Mouse (Mus musculus) erythroid progenitor cell, adult 5-6 weeks (primary cell): ENCODE data around the gene Wdr74. TPM values are rescaled to one million over a fixed set of nuclear protein-coding genes. Genes with fewer than 3 reads are reported as not detected.

Source experiments
- ATAC-seq: replicated peaks from 2 replicates; pipeline ENCODE4 v1.8.0; 2016; ENCODE audit warnings: moderate number of reproducible peaks, mild to moderate bottlenecking, moderate TSS enrichment, inconsistent platforms; ENCODE audit not compliant: poor library complexity, low FRiP score, severe bottlenecking
- total RNA-seq, 2 experiments: library from RNA; stranded (forward) in 1 of 2; stranded (reverse) in 1 of 2; fragments of 150-400 nt in 1 of 2; fragments of 186-747, 209-891 nt in 1 of 2; gene quantifications; 2 replicates each; pipeline versions ENCODE4 v1.2.3 to v1.2.4; 2015 to 2017; ENCODE audit warnings: low replicate concordance in 2 of 2

The Wdr74 gene
- total RNA-seq, 2 experiments from 2014 or later, result 10.7 to 28.9 TPM

DNA sequence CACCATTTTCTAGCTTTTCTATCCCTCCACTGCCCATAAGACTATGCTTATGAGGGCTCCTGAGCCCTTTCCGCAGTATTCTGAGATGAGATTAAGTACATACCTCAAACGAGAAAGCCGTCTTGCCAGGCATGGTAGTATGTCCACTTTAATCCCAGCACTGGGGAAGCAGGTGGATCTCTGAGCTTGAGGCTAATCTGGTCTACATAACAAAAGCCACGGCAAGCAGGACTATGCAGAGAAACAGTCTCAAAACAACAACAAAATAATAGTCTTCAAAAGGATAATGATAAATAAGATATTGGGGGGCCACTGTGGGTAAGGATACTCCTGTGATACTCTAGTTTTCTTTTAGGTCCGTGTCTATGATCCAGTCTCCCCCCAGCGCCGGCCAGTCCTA, 3.3 kb downstream of the Wdr74 start:
- no peak for ATAC-seq

DNA sequence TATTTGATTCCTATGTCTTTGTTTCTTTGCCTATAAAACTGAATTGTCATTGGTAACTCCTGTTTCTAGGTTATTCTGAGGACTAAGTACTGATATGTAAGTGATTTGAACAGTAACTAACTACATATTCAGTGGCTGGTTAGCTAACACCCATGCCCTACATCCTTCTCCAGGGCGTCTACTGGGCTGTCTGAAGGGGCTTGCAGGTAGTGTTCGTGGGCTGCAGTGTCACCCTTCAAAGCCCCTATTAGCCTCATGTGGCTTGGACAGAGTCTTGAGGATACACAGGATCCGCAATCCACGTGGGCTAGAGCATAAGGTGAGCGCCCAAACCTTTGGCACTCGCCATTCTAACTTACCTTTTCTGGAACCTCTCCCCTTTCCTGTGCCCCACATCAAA, 4.0 kb downstream of the Wdr74 start:
- no peak for ATAC-seq

DNA sequence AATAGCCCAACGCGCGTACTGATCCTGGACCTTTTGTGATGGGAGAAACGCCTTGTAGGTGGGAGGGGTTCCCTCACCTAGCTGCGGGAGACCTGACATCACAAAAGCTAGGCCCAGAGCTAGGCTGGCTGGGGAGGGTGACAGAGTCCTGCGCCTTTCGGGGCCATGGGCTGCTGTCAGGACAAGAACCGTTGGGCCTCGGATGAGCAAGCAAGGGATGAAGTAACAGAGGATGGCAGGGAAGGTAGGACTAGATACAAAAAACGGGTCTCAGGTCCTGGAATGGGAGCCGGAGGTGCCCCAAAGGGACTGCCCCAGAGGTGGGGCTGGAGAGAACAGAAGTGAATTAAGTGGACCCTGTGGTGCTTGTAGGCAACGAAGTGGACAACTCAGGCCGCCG, 5.0 kb downstream of the Wdr74 start, which contains the start of gene 1700092M07Rik:
Gene 1700092M07Rik (plus strand): TSS at position 116 of the 400 bp plus-strand sequence.
- ATAC-seq, result no peak

DNA sequence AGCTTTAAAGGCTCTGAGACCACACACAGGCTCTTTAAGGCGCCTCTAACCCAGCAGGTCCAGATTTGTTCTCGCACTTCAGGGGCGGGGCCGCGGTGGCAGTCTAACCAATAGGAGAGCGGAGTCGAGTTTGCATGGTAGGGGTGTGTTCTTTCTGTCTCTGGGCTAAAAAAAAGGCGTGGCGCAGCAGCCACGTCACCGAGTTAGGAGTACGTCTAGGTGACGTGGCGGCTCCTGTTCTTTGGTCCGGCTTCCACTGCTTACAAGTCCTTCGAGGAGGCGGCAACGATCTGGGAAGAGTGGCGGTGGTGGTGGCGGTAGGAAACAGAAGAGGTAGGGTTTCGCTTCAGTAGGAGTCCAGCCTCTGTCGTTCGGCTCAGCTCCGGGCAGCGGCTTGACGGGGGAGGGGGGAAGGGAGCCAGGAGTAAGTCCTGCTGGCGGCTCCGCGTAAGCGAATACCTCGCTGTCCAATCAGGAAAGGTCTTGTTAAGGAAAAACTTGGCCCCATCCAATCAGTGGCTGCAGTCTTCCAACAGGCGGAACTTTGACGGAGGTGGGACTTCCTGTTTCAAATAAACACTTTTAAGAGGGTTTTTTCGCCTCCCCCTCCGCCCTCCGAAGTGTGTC, 5.7 kb downstream of the Wdr74 start, which contains the start of gene Stx5a:
Gene Stx5a (plus strand): TSS at position 171 of the 627 bp plus-strand sequence.
- ATAC-seq, result peak; percentile 96

DNA sequence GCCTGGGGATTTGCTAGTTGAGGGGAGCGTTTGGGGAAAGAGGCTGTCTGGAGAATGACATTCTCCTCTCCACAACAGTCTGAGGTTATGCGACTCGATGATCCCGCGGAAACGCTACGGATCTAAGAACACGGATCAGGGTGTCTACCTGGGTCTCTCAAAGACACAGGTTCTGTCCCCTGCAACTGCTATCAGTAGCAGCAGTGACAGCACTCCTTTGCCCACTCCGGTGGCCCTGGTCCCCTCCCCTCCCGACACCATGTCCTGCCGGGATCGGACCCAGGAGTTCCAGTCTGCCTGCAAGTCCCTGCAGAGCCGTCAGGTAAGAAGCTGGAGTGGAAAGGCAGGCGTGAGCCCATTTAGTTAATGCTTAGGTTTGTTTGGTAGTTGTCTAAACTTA, 6.5 kb downstream of the Wdr74 start:
- 0 out of 2 replicates have a peak, but pooled peaks have one; percentile 23 for ATAC-seq

DNA sequence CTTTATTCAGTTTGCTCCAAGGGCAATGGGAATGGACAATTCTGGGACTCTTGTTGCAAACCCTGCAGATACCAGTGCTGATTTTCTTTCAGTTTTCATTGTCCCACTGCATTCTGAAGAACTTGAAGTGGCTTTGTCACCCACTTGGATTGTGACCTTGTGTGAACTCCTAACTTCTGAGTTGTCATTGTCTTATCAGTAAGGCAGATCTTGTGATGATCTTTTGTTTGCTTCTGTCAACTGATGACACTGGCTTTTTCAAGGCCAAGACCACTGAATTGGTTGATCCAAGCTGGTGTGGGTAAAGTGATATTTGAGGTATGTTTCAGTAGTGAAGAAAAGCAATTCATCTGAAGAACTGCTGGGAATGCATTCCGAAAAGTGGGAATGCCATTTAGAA, 9.8 kb downstream of the Wdr74 start:
- ATAC-seq, result no peak

DNA sequence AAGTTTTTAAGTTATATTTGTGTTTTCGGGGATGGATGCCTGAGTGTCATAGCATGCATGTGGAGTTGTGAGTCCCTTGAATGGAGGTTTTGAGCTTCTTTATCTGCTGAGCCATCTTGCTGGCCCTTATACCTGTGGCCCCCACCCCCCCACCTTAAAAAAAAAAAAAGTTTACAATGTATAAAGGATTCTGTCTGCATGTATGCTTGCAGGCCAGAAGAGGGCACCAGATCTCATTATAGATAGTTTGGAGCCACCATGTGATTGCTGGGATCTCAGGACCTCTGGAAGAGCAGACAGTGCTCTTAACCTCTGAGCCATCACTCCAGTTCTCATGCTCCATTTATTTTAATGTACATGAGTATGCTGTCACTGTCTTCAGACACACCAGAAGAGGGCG, 11.7 kb downstream of the Wdr74 start:
- ATAC-seq, result no peak

DNA sequence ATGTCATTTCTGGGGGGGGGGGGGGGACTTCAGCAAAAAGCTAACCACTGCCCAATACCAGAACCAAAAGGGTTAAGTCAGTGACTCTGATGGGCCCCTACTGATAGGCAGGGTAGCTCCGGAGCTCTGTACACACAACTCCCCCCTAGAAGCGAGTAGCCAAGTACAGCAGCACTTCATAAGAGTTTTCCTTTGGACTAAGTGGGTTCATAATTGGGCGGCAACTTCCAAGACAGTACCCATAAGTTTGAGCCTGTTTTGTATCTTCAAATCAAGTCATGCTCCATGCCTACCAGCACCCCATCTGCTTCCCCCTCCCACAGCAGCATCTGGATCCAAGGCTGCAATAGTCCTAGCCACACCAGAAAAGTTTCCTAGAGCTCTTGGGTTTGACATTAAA, 20.0 kb downstream of the Wdr74 start:
- ATAC-seq, result no peak

DNA sequence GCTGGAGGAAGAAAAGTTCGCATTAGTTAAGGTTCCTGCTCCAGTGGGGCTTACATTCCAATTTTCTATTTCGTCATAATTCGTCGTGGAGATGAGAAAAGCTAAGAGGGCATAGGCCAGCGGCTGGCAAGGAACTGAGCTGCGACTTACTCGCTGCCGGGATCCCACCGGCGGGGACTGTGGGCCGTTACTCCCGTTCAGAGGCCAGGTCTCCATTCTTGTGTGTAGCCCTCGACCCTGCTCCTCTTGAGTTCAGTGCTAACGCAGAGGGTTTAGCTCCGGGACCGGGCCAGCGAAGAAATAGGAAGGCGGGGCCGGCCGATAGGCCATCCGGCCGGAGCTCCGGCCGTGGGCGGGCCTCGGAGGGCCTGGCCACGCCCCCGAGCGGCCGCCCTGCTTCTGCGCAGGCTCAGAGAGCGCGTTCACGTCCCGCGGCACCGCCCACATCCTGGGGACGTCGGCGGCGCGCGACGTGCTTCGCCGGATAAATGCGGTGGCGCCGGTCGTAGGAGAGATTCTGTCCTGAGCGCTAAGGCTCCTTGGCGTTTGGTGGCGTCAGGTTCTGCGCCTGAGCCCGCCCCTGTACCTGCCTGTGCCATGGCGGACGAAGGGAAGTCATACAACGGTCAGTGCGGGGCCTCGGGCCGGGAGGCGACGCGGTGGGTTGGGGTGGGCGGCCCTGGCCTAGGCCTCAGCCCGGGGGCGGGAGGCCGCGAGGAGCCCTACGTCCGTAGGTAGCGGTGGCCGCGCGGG, 21.2 kb downstream of the Wdr74 start, which contains the start of gene Nxf1:
Gene Nxf1 (plus strand): TSS at position 439 of the 753 bp plus-strand sequence.
- ATAC-seq, result peak; percentile 95

DNA sequence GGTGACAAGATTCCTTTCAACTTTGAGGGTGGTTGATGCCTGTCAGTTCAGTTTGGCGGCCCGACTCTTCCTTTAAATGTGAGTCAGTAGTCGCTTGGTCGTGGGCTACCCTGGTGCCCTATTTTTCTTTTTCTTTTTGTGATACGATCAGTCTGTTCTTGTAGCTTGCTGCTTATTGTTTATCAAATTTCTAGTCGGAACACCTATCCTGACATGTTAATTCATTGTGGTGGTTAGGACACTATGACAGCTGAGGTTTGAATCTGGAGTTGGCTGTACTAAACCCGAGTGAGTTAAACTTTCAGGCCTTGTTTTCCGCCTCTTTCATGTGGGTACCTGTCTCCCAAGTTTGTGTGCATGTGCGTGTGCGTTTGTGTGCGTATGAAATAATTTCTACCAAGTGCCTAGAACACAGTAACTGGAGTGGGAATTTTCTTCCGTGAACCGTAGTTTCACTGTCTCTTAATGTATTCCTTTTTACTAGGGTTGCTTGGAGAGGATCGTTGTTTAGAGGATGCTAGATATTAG, 21.9 kb downstream of the Wdr74 start:
- peak; percentile 15; the same call in 1 of the 2 replicates for ATAC-seq

DNA sequence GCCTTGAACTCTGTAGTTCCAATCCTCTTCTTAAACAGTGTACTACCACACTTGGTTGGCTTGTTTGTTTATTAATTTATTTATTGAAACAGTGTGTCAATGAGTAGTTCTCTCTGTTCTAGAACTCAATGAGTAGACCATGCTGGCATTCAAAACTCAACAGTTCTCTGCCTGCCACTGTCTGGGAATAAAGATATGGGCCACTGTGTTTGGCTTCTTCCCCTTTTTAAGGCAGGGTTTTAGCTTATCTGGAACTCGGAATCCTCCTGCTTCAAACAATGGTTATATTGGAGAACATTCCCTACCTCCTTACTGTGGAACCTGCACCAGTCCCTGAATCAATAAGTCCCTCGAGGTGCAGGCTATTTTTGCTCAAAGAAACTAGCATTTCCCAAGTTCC, 23.3 kb downstream of the Wdr74 start:
- ATAC-seq, result no peak

DNA sequence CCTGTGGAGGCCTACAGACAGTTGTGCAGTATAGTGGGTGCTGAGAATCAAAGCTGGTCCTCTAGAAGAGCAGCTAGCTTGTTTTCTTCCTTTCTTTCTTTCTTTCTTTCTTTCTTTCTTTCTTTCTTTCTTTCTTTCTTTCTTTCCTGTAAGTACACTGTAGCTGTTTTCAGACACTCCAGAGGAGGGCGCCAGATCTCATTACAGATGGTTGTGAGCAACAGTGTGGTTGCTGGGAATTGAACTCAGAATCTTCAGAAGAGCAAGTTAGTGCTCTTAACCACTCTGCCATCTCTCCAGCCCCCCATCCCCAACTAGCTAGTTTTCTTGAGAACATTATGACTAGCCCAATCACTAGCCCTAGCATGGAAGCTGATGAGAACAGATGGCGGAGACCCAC, 25.1 kb downstream of the Wdr74 start:
- ATAC-seq, result no peak

DNA sequence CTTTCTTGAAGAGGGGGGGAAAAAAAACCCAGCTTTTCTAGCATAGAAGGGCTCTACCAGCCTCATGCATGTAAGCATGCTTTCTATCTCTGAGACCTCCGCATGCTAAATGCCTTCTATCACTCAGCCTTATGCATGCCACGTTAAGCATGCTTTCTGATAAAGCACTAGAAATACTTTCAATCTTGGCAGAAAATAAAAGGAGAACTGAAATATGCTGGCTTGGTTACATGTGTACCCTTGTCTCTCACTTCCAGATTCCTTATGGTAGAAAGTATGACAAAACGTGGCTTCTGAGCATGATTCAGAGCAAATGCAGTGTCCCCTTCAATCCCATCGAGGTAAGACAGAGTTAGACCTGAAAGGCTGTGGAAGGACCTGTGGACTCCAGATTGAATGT, 27.6 kb downstream of the Wdr74 start:
- no peak for ATAC-seq

DNA sequence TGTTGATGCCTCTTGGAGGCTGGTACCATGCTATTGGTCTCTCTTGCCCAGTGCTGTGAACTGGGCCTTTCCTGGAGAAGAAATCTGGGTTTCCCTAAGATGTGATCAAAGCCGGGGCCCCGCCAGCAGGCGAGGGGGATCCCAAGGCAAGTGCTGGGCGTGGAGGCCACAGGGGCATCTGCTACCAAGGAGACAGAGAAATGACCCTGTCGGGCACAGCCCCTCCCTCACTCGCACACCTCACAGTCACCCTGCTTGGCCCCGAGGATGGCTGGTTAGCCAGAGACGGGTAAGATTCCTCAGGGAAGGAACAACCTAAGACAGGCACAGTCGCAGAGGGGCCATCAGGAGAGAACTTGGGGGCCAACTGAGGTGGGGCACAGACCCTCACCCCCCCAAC, 29.9 kb downstream of the Wdr74 start:
- ATAC-seq, result no peak

DNA sequence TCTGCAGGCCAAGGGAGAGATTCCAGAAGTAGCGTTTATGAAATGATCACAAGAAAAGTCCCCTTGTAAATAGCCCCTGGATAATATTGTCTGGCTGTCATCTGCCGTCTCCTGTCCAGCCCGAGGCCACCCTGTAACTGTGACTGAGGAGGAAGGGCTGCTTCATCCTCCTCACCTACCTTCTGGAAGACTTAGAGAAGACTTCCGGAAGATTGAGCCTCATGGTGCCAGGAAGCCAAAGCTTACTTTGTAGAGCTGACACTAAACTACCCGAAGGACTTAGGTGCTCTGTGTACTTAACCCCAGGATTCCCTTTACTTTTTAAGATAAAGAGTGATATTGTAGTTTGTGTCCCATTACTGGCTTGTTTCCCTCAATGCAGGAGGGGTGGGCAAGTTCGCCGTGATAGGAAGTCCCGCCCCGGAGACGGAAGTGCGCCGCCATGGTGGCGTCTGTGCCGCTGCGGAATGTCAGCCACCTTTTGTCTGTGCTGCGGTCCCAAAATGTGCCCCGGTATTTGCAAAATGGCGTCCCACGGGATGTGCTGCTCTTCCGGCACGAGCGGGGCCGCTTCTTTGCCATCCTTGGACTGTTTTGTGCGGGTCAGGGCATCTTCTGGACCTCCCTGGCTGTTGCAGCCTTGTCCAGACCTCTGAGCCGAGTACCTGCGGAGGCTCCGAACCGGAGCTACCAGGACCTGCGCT, 35.1 kb downstream of the Wdr74 start, which contains the start of gene Tmem223:
Gene Tmem223 (plus strand): TSS at position 430 of the 704 bp plus-strand sequence.
- ATAC-seq, result peak; percentile 66

DNA sequence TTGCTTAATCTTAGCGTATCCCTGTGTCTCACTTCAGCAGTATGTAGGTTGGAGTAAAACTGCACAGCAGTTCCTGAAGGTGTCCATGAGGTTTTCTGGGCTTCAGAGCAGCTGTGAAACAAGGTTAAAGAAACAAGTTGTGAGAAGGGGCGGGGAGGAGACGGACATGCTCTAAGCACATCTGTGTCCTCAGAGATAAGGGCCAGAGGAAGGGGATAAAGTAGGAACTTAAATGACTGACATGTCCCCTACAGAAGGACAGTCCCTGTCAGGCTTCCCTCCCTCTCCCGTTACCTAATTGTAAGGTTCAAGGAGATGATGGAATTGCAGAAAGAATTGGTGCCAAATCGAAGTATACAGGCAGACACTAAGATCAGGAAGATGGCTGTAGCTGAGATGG, 37.4 kb downstream of the Wdr74 start:
- ATAC-seq, result peak; percentile 35

DNA sequence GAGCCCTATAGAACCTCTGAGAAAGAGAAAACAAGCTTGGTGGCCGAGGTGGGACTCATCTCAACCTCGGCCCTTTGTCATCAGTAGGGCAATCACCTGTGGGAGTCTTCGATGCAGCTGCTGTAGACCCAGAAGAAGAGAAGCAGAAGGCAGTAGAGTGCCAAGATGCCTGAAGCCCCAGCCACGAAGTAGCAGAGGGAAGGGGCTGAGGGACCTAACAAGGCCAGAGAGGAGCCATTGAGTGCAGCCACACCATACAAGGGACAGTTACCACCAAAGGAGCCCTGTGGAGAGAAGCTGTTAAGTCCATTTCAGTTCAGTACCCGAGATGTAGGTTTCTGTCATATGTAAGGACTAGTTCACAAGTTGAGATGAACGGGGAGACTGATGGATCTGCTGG, 37.8 kb downstream of the Wdr74 start:
- ATAC-seq, result no peak

DNA sequence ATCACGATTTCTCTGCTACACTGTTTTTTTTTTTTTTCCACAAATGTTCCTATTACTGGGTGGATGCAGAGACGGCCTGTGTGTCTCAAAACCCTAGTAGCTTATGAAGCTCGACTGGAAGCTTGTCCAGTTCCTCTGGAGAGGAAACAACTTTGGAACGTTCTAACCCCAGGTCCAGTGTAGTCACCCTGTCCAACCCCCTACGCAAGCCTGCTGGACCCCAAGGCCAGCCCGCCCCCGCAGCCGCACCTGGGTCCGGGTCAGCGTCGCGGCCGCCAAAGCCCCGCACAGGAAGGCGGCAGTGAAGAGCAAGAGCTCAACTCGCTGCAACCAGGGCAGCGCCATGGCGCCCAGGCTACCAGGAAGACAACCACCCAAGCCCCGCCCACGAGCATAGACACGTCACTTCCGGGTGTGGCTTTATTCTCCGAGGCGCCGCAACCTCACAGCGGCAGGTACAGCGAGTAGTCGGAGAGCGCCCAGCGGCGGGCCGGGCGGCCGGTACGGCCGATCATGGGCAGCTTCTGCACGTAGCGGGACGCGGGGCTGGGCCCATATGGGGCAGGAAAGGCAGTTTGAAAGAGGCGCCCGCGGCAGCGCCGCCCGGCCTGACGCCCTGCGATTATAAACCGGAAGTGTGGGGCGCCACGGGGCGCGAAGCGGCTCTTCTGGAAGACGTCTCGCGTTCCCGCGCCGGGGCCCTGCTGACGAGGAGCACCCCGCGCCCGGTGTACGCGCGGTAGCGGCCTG, 38.6 kb downstream of the Wdr74 start, which contains the start of gene Tmem179b:
Gene Tmem179b (minus strand): TSS at position 382 of the 750 bp plus-strand sequence.
- peak; percentile 86 for ATAC-seq

DNA sequence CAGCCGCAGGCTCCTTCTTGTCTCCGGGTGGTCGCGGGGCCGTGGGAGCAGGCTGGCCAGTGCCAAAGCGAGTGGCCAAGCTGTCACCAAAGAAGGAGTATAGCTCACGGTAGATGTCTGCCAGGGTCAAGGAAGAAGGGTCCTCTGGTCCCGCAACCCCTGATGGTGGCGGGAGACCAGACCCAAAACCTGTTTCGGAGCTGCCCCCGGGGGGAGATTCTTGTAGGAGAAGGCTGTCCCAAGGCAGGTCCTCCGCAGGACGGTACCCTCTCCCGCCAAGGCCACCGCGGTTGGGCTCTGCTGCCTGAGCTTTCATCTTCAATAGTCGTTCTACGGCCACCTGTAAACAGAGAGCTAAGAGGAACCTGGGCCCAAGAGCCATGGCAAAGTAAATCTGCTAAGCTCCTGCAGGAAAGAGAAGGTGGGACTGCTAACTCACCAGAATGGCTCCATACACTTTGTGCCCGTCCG, 39.4 kb downstream of the Wdr74 start:
- ATAC-seq, result no peak
